Mouse (Mus musculus): Measurements from ENCODE around the gene Fam83e. TPM values are rescaled to one million over a fixed set of nuclear protein-coding genes. Genes with fewer than 3 reads are reported as not detected.

Gene Fam83e
- polyA plus RNA-seq, 1 experiment: 0.48 TPM

- H3ac ChIP-seq (ENCODE audit: control insufficient read depth, insufficient read length, low read depth): no peak overlapping the region
- peaks cover 58% of the 10 kb centered on the region for H3K79me2 ChIP-seq (ENCODE audit: control insufficient read depth, insufficient read depth)
- peaks cover 54% of the 10 kb centered on the region for H3K36me3 ChIP-seq (ENCODE audit: control insufficient read depth, insufficient read depth)
- TF ChIP-seq FOSL1 (IDR thresholded peaks at IDR 0.05; ENCODE audit: insufficient read depth, low read length, poor library complexity, severe bottlenecking) (no peak), CTCF (IDR thresholded peaks at IDR 0.05; ENCODE audit: control insufficient read depth, insufficient read depth, insufficient read length) (no peak), USF1 (IDR thresholded peaks at IDR 0.05; ENCODE audit: low read depth) (no peak), CEBPB (IDR thresholded peaks at IDR 0.05; ENCODE audit: low read depth) (no peak), MYOG (IDR thresholded peaks at IDR 0.05; ENCODE audit: control insufficient read depth, extremely low read depth, insufficient read length) (no peak), MYOD1 (IDR thresholded peaks at IDR 0.05; ENCODE audit: control insufficient read depth, insufficient read length, low read depth) (no peak), MAX (IDR thresholded peaks at IDR 0.05) (no peak)
- H3K4me3 ChIP-seq (ENCODE audit: insufficient read depth, poor library complexity, severe bottlenecking): no peak overlapping the region
- peaks cover 39% of the 10 kb centered on the region for H3K79me3 ChIP-seq (ENCODE audit: low read depth)
- no peaks in the 10 kb centered on the region for H3K27me3 ChIP-seq (ENCODE audit: control insufficient read depth, insufficient read depth, insufficient read length)
Observed at GRCm38 (mm10) chr7:45721234-45721571, 191 bp downstream of the Fam83e start.

GRCm38 (mm10) chr7:45721642-45722347 lies 783 bp downstream of the Fam83e start:
- H3K36me3 ChIP-seq (ENCODE audit: control insufficient read depth, insufficient read depth): peaks cover 57% of the 10 kb centered on the region
- H3K79me2 ChIP-seq (ENCODE audit: control insufficient read depth, insufficient read depth): peaks cover 52% of the 10 kb centered on the region
- no peak overlapping the region for H3ac ChIP-seq (ENCODE audit: control insufficient read depth, insufficient read length, low read depth)
- no peak overlapping the region for H3K4me3 ChIP-seq (ENCODE audit: insufficient read depth, poor library complexity, severe bottlenecking)
- H3K79me3 ChIP-seq (ENCODE audit: low read depth): peaks cover 34% of the 10 kb centered on the region
- no peak for TF ChIP-seq MYOD1 (IDR thresholded peaks at IDR 0.05; ENCODE audit: control insufficient read depth, insufficient read length, low read depth)
- TF ChIP-seq MYOG (IDR thresholded peaks at IDR 0.05; ENCODE audit: control insufficient read depth, extremely low read depth, insufficient read length): no peak
- TF ChIP-seq FOSL1 (IDR thresholded peaks at IDR 0.05; ENCODE audit: insufficient read depth, low read length, poor library complexity, severe bottlenecking): no peak
- no peak for TF ChIP-seq MAX (IDR thresholded peaks at IDR 0.05)
- no peak for TF ChIP-seq CTCF (IDR thresholded peaks at IDR 0.05; ENCODE audit: control insufficient read depth, insufficient read depth, insufficient read length)
- no peak for TF ChIP-seq CEBPB (IDR thresholded peaks at IDR 0.05; ENCODE audit: low read depth)
- TF ChIP-seq USF1 (IDR thresholded peaks at IDR 0.05; ENCODE audit: low read depth): no peak
- H3K27me3 ChIP-seq (ENCODE audit: control insufficient read depth, insufficient read depth, insufficient read length): no peaks in the 10 kb centered on the region

GRCm38 (mm10) chr7:45722348-45722713 lies 1.3 kb downstream of the Fam83e start:
- peaks cover 61% of the 10 kb centered on the region for H3K36me3 ChIP-seq (ENCODE audit: control insufficient read depth, insufficient read depth)
- TF ChIP-seq FOSL1 (IDR thresholded peaks at IDR 0.05; ENCODE audit: insufficient read depth, low read length, poor library complexity, severe bottlenecking): no peak
- no peak for TF ChIP-seq USF1 (IDR thresholded peaks at IDR 0.05; ENCODE audit: low read depth)
- H3ac ChIP-seq (ENCODE audit: control insufficient read depth, insufficient read length, low read depth): no peak overlapping the region

GRCm38 (mm10) chr7:45723301-45723700 lies 2.3 kb downstream of the Fam83e start:
- Histone ChIP-seq H3K36me3 (ENCODE audit: control insufficient read depth, insufficient read depth) (peaks cover 61% of the 10 kb centered on the region), H3K4me3 (ENCODE audit: insufficient read depth, poor library complexity, severe bottlenecking) (no peak overlapping the region), H3K79me2 (ENCODE audit: control insufficient read depth, insufficient read depth) (peaks cover 37% of the 10 kb centered on the region), H3K27me3 (ENCODE audit: control insufficient read depth, insufficient read depth, insufficient read length) (no peaks in the 10 kb centered on the region), H3ac (ENCODE audit: control insufficient read depth, insufficient read length, low read depth) (no peak overlapping the region), H3K79me3 (ENCODE audit: low read depth) (peaks cover 21% of the 10 kb centered on the region)
- TF ChIP-seq FOSL1 (IDR thresholded peaks at IDR 0.05; ENCODE audit: insufficient read depth, low read length, poor library complexity, severe bottlenecking): no peak
- TF ChIP-seq MYOG (IDR thresholded peaks at IDR 0.05; ENCODE audit: control insufficient read depth, extremely low read depth, insufficient read length): no peak
- no peak for TF ChIP-seq MYOD1 (IDR thresholded peaks at IDR 0.05; ENCODE audit: control insufficient read depth, insufficient read length, low read depth)
- TF ChIP-seq USF1 (IDR thresholded peaks at IDR 0.05; ENCODE audit: low read depth): no peak
- TF ChIP-seq CEBPB (IDR thresholded peaks at IDR 0.05; ENCODE audit: low read depth): no peak
- no peak for TF ChIP-seq MAX (IDR thresholded peaks at IDR 0.05)
- no peak for TF ChIP-seq CTCF (IDR thresholded peaks at IDR 0.05; ENCODE audit: control insufficient read depth, insufficient read depth, insufficient read length)

More at GRCm38 (mm10) chr7:45722348-45722713, 1.3 kb downstream of the Fam83e start:
- Histone ChIP-seq H3K79me3 (ENCODE audit: low read depth) (peaks cover 28% of the 10 kb centered on the region), H3K79me2 (ENCODE audit: control insufficient read depth, insufficient read depth) (peaks cover 47% of the 10 kb centered on the region), H3K27me3 (ENCODE audit: control insufficient read depth, insufficient read depth, insufficient read length) (no peaks in the 10 kb centered on the region), H3K4me3 (ENCODE audit: insufficient read depth, poor library complexity, severe bottlenecking) (no peak overlapping the region)

- no peaks in the 10 kb centered on the region for H3K27me3 ChIP-seq (ENCODE audit: control insufficient read depth, insufficient read depth, insufficient read length)
- peaks cover 56% of the 10 kb centered on the region for H3K36me3 ChIP-seq (ENCODE audit: control insufficient read depth, insufficient read depth)
- peaks cover 16% of the 10 kb centered on the region for H3K79me3 ChIP-seq (ENCODE audit: low read depth)
- TF ChIP-seq USF1 (IDR thresholded peaks at IDR 0.05; ENCODE audit: low read depth): no peak
- TF ChIP-seq CEBPB (IDR thresholded peaks at IDR 0.05; ENCODE audit: low read depth): no peak
- TF ChIP-seq MYOD1 (IDR thresholded peaks at IDR 0.05; ENCODE audit: control insufficient read depth, insufficient read length, low read depth): no peak
- TF ChIP-seq CTCF (IDR thresholded peaks at IDR 0.05; ENCODE audit: control insufficient read depth, insufficient read depth, insufficient read length): no peak
- TF ChIP-seq FOSL1 (IDR thresholded peaks at IDR 0.05; ENCODE audit: insufficient read depth, low read length, poor library complexity, severe bottlenecking): no peak
- no peak for TF ChIP-seq MYOG (IDR thresholded peaks at IDR 0.05; ENCODE audit: control insufficient read depth, extremely low read depth, insufficient read length)
- TF ChIP-seq MAX (IDR thresholded peaks at IDR 0.05): no peak
- H3K79me2 ChIP-seq (ENCODE audit: control insufficient read depth, insufficient read depth): peaks cover 32% of the 10 kb centered on the region
- H3ac ChIP-seq (ENCODE audit: control insufficient read depth, insufficient read length, low read depth): no peak overlapping the region
- H3K4me3 ChIP-seq (ENCODE audit: insufficient read depth, poor library complexity, severe bottlenecking): no peak overlapping the region
Observed at GRCm38 (mm10) chr7:45723781-45724180, 2.8 kb downstream of the Fam83e start.

GRCm38 (mm10) chr7:45725151-45725550 lies 4.1 kb downstream of the Fam83e start:
- Histone ChIP-seq H3K79me3 (ENCODE audit: low read depth) (peaks cover 4% of the 10 kb centered on the region), H3K36me3 (ENCODE audit: control insufficient read depth, insufficient read depth) (peaks cover 42% of the 10 kb centered on the region), H3ac (ENCODE audit: control insufficient read depth, insufficient read length, low read depth) (no peak overlapping the region), H3K27me3 (ENCODE audit: control insufficient read depth, insufficient read depth, insufficient read length) (no peaks in the 10 kb centered on the region), H3K4me3 (ENCODE audit: insufficient read depth, poor library complexity, severe bottlenecking) (no peak overlapping the region), H3K79me2 (ENCODE audit: control insufficient read depth, insufficient read depth) (peaks cover 19% of the 10 kb centered on the region)
- TF ChIP-seq MYOG (IDR thresholded peaks at IDR 0.05; ENCODE audit: control insufficient read depth, extremely low read depth, insufficient read length): no peak
- TF ChIP-seq MYOD1 (IDR thresholded peaks at IDR 0.05; ENCODE audit: control insufficient read depth, insufficient read length, low read depth): no peak
- TF ChIP-seq USF1 (IDR thresholded peaks at IDR 0.05; ENCODE audit: low read depth): no peak
- TF ChIP-seq FOSL1 (IDR thresholded peaks at IDR 0.05; ENCODE audit: insufficient read depth, low read length, poor library complexity, severe bottlenecking): no peak
- TF ChIP-seq CTCF (IDR thresholded peaks at IDR 0.05; ENCODE audit: control insufficient read depth, insufficient read depth, insufficient read length): no peak
